In genomic region chr2:126045621-126046020, GRCm38 (mm10) we compare ENCODE assay signal across 21 mouse cellular contexts.
"Had no signal": no experiment of that assay in that cellular context is flagged by ENCODE, and none has a peak within 500 bp of the region (broad histone marks: within the 10 kb centered on the region; RNA-seq: fewer than 3 reads in every experiment).

No protein-coding gene starts in this region.

- H3K27ac ChIP-seq: left cerebral cortex, adult 2 months; liver, embryonic 15.5 days; lung, embryonic 15.5 days; midbrain, embryonic 10.5 days; neural tube, embryonic 12.5 days; neural tube, embryonic 15.5 days; stomach, postnatal 0 days had no signal

- H3K27me3 ChIP-seq: lung, embryonic 15.5 days; megakaryocyte, embryonic 14.5 days; neural tube, embryonic 12.5 days; neural tube, embryonic 15.5 days had no signal

- H3K4me3 ChIP-seq: left cerebral cortex, adult 2 months; liver, embryonic 15.5 days; lung, embryonic 15.5 days; megakaryocyte, embryonic 14.5 days; midbrain, embryonic 10.5 days; neural tube, embryonic 12.5 days; neural tube, embryonic 15.5 days had no signal

- H3K9ac ChIP-seq: liver, embryonic 15.5 days; lung, embryonic 15.5 days; neural tube, embryonic 12.5 days; neural tube, embryonic 15.5 days had no signal

- H3K36me3 ChIP-seq: liver, embryonic 15.5 days; lung, embryonic 15.5 days; midbrain, embryonic 10.5 days; neural tube, embryonic 12.5 days; neural tube, embryonic 15.5 days had no signal

- H3K9me3 ChIP-seq: liver, embryonic 15.5 days; lung, embryonic 15.5 days; megakaryocyte, embryonic 14.5 days; midbrain, embryonic 10.5 days; neural tube, embryonic 12.5 days; neural tube, embryonic 15.5 days had no signal

- DNase-seq: layer of hippocampus, postnatal 36 days; lung, adult 18-20 months; lung, postnatal 10 days; lung, postnatal 36 days; midbrain, embryonic 14.5 days; right cerebral cortex, adult 18-20 months; right cerebral cortex, postnatal 14 days; right cerebral cortex, postnatal 4 days; thymus, adult 2 months; thymus, postnatal 14 days; thymus, postnatal 4 days had no signal

- H3K4me2 ChIP-seq: liver, embryonic 11.5 days; liver, embryonic 15.5 days; lung, embryonic 15.5 days; neural tube, embryonic 12.5 days; neural tube, embryonic 15.5 days had no signal

- ATAC-seq: intestine, postnatal 0 days had no signal

- H3K4me1 ChIP-seq: liver, embryonic 15.5 days; neural tube, embryonic 12.5 days; neural tube, embryonic 15.5 days had no signal
